Comparison of ENCODE assay signal across 9 mouse cellular contexts in the genomic region with DNA sequence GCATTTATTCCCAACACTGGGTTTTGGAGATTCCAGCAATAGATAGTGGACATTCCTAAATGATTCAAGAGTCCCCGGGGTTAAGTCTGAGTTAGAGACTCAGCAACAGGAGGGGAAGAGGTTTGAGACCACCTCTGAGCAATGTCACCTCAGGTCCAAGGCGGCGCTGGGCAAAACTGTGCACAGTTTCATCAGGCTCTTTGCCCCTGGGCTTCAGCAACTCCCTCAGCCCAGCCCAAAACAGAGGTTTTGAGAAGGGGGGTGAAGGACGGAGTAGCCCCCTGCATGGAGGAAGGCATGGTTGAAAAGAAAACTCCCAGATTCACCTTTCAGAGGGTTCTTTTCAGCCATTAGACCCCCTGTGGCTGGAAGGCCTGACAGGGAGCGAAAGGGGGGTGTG. TPM values are rescaled to one million over a fixed set of nuclear protein-coding genes. Genes with fewer than 3 reads are reported as not detected.
DNase-seq lines count a peak whose midpoint lies in the region; ATAC-seq and TF ChIP-seq lines count a peak whose summit lies in the region.
"Had no signal": no experiment of that assay in that cellular context is flagged by ENCODE, and none has a peak within 500 bp of the region (broad histone marks: within the 10 kb centered on the region; RNA-seq: fewer than 3 reads in every experiment).

No protein-coding gene starts in this region.

- H3K4me1 ChIP-seq in liver, adult 2 months (ENCODE audit: control insufficient read depth, insufficient read depth, low read length): peaks cover 5% of the 10 kb centered on the region; the same call in 1 of the 2 replicates
- peaks cover 31% of the 10 kb centered on the region for H3K4me1 ChIP-seq in forebrain, embryonic 10.5 days
- peaks cover 23% of the 10 kb centered on the region for H3K4me1 ChIP-seq in limb, embryonic 10.5 days
- peaks cover 7% of the 10 kb centered on the region for H3K4me1 ChIP-seq in neural tube, embryonic 14.5 days (ENCODE audit: control insufficient read depth, insufficient read depth, low read length)

- no peaks in the 10 kb centered on the region for H3K9me3 ChIP-seq in forebrain, embryonic 10.5 days
- H3K9me3 ChIP-seq in limb, embryonic 10.5 days (replicated peaks): no peaks in the 10 kb centered on the region
- no peaks in the 10 kb centered on the region for H3K9me3 ChIP-seq in neural tube, embryonic 14.5 days (ENCODE audit: control insufficient read depth, low read length)

- intact Hi-C loops in left cerebral cortex, postnatal 10 days (cut with DNase I): no loop called here

- no peaks in the 10 kb centered on the region; the same call in 1 of the 2 replicates for H3K79me2 ChIP-seq in liver, adult 2 months (ENCODE audit: control insufficient read depth, insufficient read depth, low read length)

- H3K27me3 ChIP-seq in liver, adult 2 months (ENCODE audit: control insufficient read depth, insufficient read depth, low read length): no peaks in the 10 kb centered on the region
- H3K27me3 ChIP-seq in forebrain, embryonic 10.5 days (ENCODE audit: poor library complexity, severe bottlenecking): no peaks in the 10 kb centered on the region
- H3K27me3 ChIP-seq in limb, embryonic 10.5 days (ENCODE audit: low read depth, poor library complexity, severe bottlenecking): no peaks in the 10 kb centered on the region
- no peaks in the 10 kb centered on the region for H3K27me3 ChIP-seq in neural tube, embryonic 14.5 days (ENCODE audit: control insufficient read depth, insufficient read depth, low read length)

- 92% methylated on average over 5 of the region's 5 CpGs for WGBS in liver, adult 2 months
- WGBS in forebrain, embryonic 10.5 days: 58% methylated on average over 5 of the region's 5 CpGs
- 61% methylated on average over 5 of the region's 5 CpGs for WGBS in limb, embryonic 10.5 days
- WGBS in neural tube, embryonic 14.5 days: 67% methylated on average over 5 of the region's 5 CpGs

- ATAC-seq in neural tube, embryonic 14.5 days (ENCODE audit: low read depth): no peak
- no peak for ATAC-seq in erythroid progenitor cell, adult 5-6 weeks (replicated peaks; ENCODE audit: low FRiP score, poor library complexity, severe bottlenecking)
- ATAC-seq: activated CD4-positive, CD25-positive, alpha-beta regulatory T cell, adult 4 months had no signal

- no peak overlapping the region for H3K27ac ChIP-seq in liver, adult 2 months (replicated peaks; ENCODE audit: insufficient read depth, low read depth, low read length)
- H3K27ac ChIP-seq in forebrain, embryonic 10.5 days: peak overlapping the region; percentile 85
- H3K27ac ChIP-seq in limb, embryonic 10.5 days: peak overlapping the region; percentile 84; the same call in 1 of the 2 replicates
- H3K27ac ChIP-seq in neural tube, embryonic 14.5 days (ENCODE audit: low read depth, low read length): no peak overlapping the region

- TF ChIP-seq POLR2A in liver, adult 2 months (IDR thresholded peaks at IDR 0.05; ENCODE audit: extremely low read depth, insufficient read depth, low read length): no peak

- peak overlapping the region; percentile 66 for H3K4me2 ChIP-seq in neural tube, embryonic 14.5 days (ENCODE audit: low read depth, low read length)

- no peak overlapping the region for H3K4me3 ChIP-seq in liver, adult 2 months (ENCODE audit: insufficient read depth, low read depth, low read length)
- peak overlapping the region; percentile 67 for H3K4me3 ChIP-seq in forebrain, embryonic 10.5 days
- peak overlapping the region; percentile 73 for H3K4me3 ChIP-seq in limb, embryonic 10.5 days
- no peak overlapping the region for H3K4me3 ChIP-seq in neural tube, embryonic 14.5 days (ENCODE audit: low read depth, low read length)

- TF ChIP-seq CTCF in liver, adult 2 months (IDR thresholded peaks at IDR 0.05; ENCODE audit: low read depth, low read length): no peak

- DNase-seq in liver, adult 2 months (ENCODE audit: extremely low read depth, low read depth, low spot score): no peak
- no peak for DNase-seq in liver
- DNase-seq in forebrain, embryonic 10.5 days (ENCODE audit: extremely low spot score, low spot score): no peak
- peak; percentile 23 for DNase-seq in limb, embryonic 10.5 days (ENCODE audit: low spot score)
- DNase-seq in testis, postnatal 10 days (ENCODE audit: low spot score): no peak
- DNase-seq in left cerebral cortex, postnatal 10 days (ENCODE audit: extremely low spot score in 1 of 2, low spot score in 2 of 2): no peak

- peaks cover 17% of the 10 kb centered on the region; the same call in 1 of the 2 replicates for H3K36me3 ChIP-seq in liver, adult 2 months (ENCODE audit: control insufficient read depth, insufficient read depth, low read length)
- H3K36me3 ChIP-seq in forebrain, embryonic 10.5 days (replicated peaks): peaks cover 76% of the 10 kb centered on the region
- H3K36me3 ChIP-seq in limb, embryonic 10.5 days: peaks cover 71% of the 10 kb centered on the region
- peaks cover 31% of the 10 kb centered on the region for H3K36me3 ChIP-seq in neural tube, embryonic 14.5 days (ENCODE audit: control insufficient read depth, insufficient read depth, low read length)

- peak overlapping the region; percentile 67; the same call in 1 of the 2 replicates for H3K9ac ChIP-seq in liver, adult 2 months (ENCODE audit: low read depth, low read length)
- peak overlapping the region; percentile 47; the same call in 1 of the 2 replicates for H3K9ac ChIP-seq in neural tube, embryonic 14.5 days (replicated peaks; ENCODE audit: low read depth, low read length)

RNA-seq across cellular contexts. Expression of a gene that starts 1.3 kb away (rescaled TPM):
- 11.0 and 14.4 TPM in 2 replicates for total RNA-seq in liver, adult 2 months (2014; rRNA removed)
- 19.6 and 31.2 TPM in 2 replicates for polyA plus RNA-seq in liver, adult 2 months (2012; rRNA removed)
- polyA plus RNA-seq in forebrain, embryonic 10.5 days (2016; fragmentation: Nextera tagmentation; extraction: Ambion mirVana): 51.5 and 58.0 TPM in 2 replicates
- polyA plus RNA-seq in limb, embryonic 10.5 days (2016; fragmentation: Nextera tagmentation; extraction: Ambion mirVana): 48.4 and 62.3 TPM in 2 replicates
- 49.2 and 51.2 TPM in 2 replicates for polyA plus RNA-seq in neural tube, embryonic 14.5 days (2014; fragmentation: Nextera tagmentation; extraction: Ambion mirVana)
- total RNA-seq in erythroid progenitor cell, adult 5-6 weeks (2015; ENCODE audit: low replicate concordance): 739 and 765 TPM in 2 replicates
- total RNA-seq in erythroid progenitor cell, adult 5-6 weeks (2017; ENCODE audit: low replicate concordance): 644 and 799 TPM in 2 replicates
- 10 to 100 TPM; 20.4 to 21.8 TPM for total RNA-seq in left cerebral cortex, postnatal 10 days (2021)

RNA-seq across cellular contexts. Expression of a gene that starts 8.1 kb away (rescaled TPM):
- total RNA-seq in liver, adult 2 months (2014; rRNA removed): 4.3 and 7.2 TPM in 2 replicates
- polyA plus RNA-seq in liver, adult 2 months (2012; rRNA removed): 20.2 and 23.8 TPM in 2 replicates
- polyA plus RNA-seq in forebrain, embryonic 10.5 days (2016; fragmentation: Nextera tagmentation; extraction: Ambion mirVana): 94.1 and 95.9 TPM in 2 replicates
- 107 and 125 TPM in 2 replicates for polyA plus RNA-seq in limb, embryonic 10.5 days (2016; fragmentation: Nextera tagmentation; extraction: Ambion mirVana)
- 76.8 and 87.9 TPM in 2 replicates for polyA plus RNA-seq in neural tube, embryonic 14.5 days (2014; fragmentation: Nextera tagmentation; extraction: Ambion mirVana)
- total RNA-seq in erythroid progenitor cell, adult 5-6 weeks (2015; ENCODE audit: low replicate concordance): 39.0 and 64.9 TPM in 2 replicates
- total RNA-seq in erythroid progenitor cell, adult 5-6 weeks (2017; ENCODE audit: low replicate concordance): 18.5 and 33.2 TPM in 2 replicates
- 10 to 100 TPM; 51.5 to 53.4 TPM for total RNA-seq in left cerebral cortex, postnatal 10 days (2021)

RNA-seq across cellular contexts. Expression of a gene that starts 9.6 kb away (rescaled TPM):
- 4.8 and 6.4 TPM in 2 replicates for total RNA-seq in liver, adult 2 months (2014; rRNA removed)
- 16.1 and 23.9 TPM in 2 replicates for polyA plus RNA-seq in liver, adult 2 months (2012; rRNA removed)
- polyA plus RNA-seq in forebrain, embryonic 10.5 days (2016; fragmentation: Nextera tagmentation; extraction: Ambion mirVana): 60.5 and 65.2 TPM in 2 replicates
- 69.0 and 75.1 TPM in 2 replicates for polyA plus RNA-seq in limb, embryonic 10.5 days (2016; fragmentation: Nextera tagmentation; extraction: Ambion mirVana)
- polyA plus RNA-seq in neural tube, embryonic 14.5 days (2014; fragmentation: Nextera tagmentation; extraction: Ambion mirVana): 96.5 and 98.1 TPM in 2 replicates
- total RNA-seq in erythroid progenitor cell, adult 5-6 weeks (2015; ENCODE audit: low replicate concordance): 19.7 and 20.5 TPM in 2 replicates
- 26.8 and 40.8 TPM in 2 replicates for total RNA-seq in erythroid progenitor cell, adult 5-6 weeks (2017; ENCODE audit: low replicate concordance)
- 10 to 100 TPM; 59.7 to 64.1 TPM for total RNA-seq in left cerebral cortex, postnatal 10 days (2021)

RNA-seq across cellular contexts. Expression of a gene that starts 15.1 kb away (rescaled TPM):
- total RNA-seq in liver, adult 2 months (2014; rRNA removed): 96.5 and 103 TPM in 2 replicates
- polyA plus RNA-seq in liver, adult 2 months (2012; rRNA removed): 30.3 and 34.5 TPM in 2 replicates
- 94.3 and 98.6 TPM in 2 replicates for polyA plus RNA-seq in forebrain, embryonic 10.5 days (2016; fragmentation: Nextera tagmentation; extraction: Ambion mirVana)
- 99.6 and 101 TPM in 2 replicates for polyA plus RNA-seq in limb, embryonic 10.5 days (2016; fragmentation: Nextera tagmentation; extraction: Ambion mirVana)
- polyA plus RNA-seq in neural tube, embryonic 14.5 days (2014; fragmentation: Nextera tagmentation; extraction: Ambion mirVana): 116 and 124 TPM in 2 replicates
- total RNA-seq in erythroid progenitor cell, adult 5-6 weeks (2015; ENCODE audit: low replicate concordance): 26.8 and 39.3 TPM in 2 replicates
- total RNA-seq in erythroid progenitor cell, adult 5-6 weeks (2017; ENCODE audit: low replicate concordance): 1.7 and 14.2 TPM in 2 replicates
- total RNA-seq in left cerebral cortex, postnatal 10 days (2021): 100 to 1,000 TPM; 110 to 114 TPM

RNA-seq across cellular contexts. Expression of a gene that starts 28.5 kb away (rescaled TPM):
- total RNA-seq in liver, adult 2 months (2014; rRNA removed): 272 and 275 TPM in 2 replicates
- polyA plus RNA-seq in liver, adult 2 months (2012; rRNA removed): 174 and 195 TPM in 2 replicates
- polyA plus RNA-seq in forebrain, embryonic 10.5 days (2016; fragmentation: Nextera tagmentation; extraction: Ambion mirVana): 270 and 274 TPM in 2 replicates
- polyA plus RNA-seq in limb, embryonic 10.5 days (2016; fragmentation: Nextera tagmentation; extraction: Ambion mirVana): 308 and 312 TPM in 2 replicates
- 234 and 253 TPM in 2 replicates for polyA plus RNA-seq in neural tube, embryonic 14.5 days (2014; fragmentation: Nextera tagmentation; extraction: Ambion mirVana)
- total RNA-seq in erythroid progenitor cell, adult 5-6 weeks (2015; ENCODE audit: low replicate concordance): 86.5 and 106 TPM in 2 replicates
- 40.8 and 73.3 TPM in 2 replicates for total RNA-seq in erythroid progenitor cell, adult 5-6 weeks (2017; ENCODE audit: low replicate concordance)
- 100 to 1,000 TPM; 243 to 255 TPM for total RNA-seq in left cerebral cortex, postnatal 10 days (2021)

Comparison
In these comparisons a context has a peak if more than half of its experiments do, and no peak if none do; other contexts are left out.
1. H3K27ac ChIP-seq: peak in forebrain, embryonic 10.5 days (single experiment) and limb, embryonic 10.5 days (single experiment); none in liver, adult 2 months (single experiment) and neural tube, embryonic 14.5 days (single experiment).
2. H3K4me3 ChIP-seq: peak in forebrain, embryonic 10.5 days (single experiment) and limb, embryonic 10.5 days (single experiment); none in liver, adult 2 months (single experiment) and neural tube, embryonic 14.5 days (single experiment).